8 mouse cellular contexts compared by ENCODE assay signal in genomic region chr6:139655399-139655798, GRCm38 (mm10).
DNase-seq lines count a peak whose midpoint lies in the region; ATAC-seq and TF ChIP-seq lines count a peak whose summit lies in the region.

No protein-coding gene starts in this region.

- H3K9ac ChIP-seq in embryonic facial prominence, embryonic 11.5 days (replicated peaks; ENCODE audit: low read length), result no peak overlapping the region
- H3K9ac ChIP-seq in liver, postnatal 0 days (replicated peaks), result no peak overlapping the region
- no peak overlapping the region for H3K9ac ChIP-seq in liver, embryonic 12.5 days

- no peak overlapping the region for H3K4me3 ChIP-seq in embryonic facial prominence, embryonic 11.5 days (ENCODE audit: low read depth, low read length)
- no peak overlapping the region for H3K4me3 ChIP-seq in embryonic facial prominence, embryonic 10.5 days
- H3K4me3 ChIP-seq in liver, postnatal 0 days (ENCODE audit: low read depth, low read length), result no peak overlapping the region
- H3K4me3 ChIP-seq in liver, embryonic 12.5 days, result no peak overlapping the region

- no peak for TF ChIP-seq EP300 in liver, postnatal 0 days (IDR thresholded peaks at IDR 0.05; ENCODE audit: low read depth)

- peak; percentile 67 for DNase-seq in embryonic facial prominence, embryonic 11.5 days (ENCODE audit: low spot score)
- DNase-seq in embryonic facial prominence, embryonic 10.5 days (ENCODE audit: low spot score), result no peak
- DNase-seq in liver, postnatal 0 days, result no peak
- peak; percentile 18 to 25 for DNase-seq in adrenal gland, postnatal 36 days
- peak; percentile 19 to 28 for DNase-seq in left cerebral cortex, postnatal 10 days (ENCODE audit: extremely low spot score in 1 of 2, low spot score in 2 of 2)
- DNase-seq in spleen, postnatal 14 days (ENCODE audit: low spot score in 2 of 2), result no peak

- peak; percentile 50 for TF ChIP-seq CTCF in liver, postnatal 0 days (IDR thresholded peaks at IDR 0.05; ENCODE audit: low read depth)

- H3K27ac ChIP-seq in embryonic facial prominence, embryonic 11.5 days (replicated peaks; ENCODE audit: low read depth, low read length), result no peak overlapping the region
- no peak overlapping the region for H3K27ac ChIP-seq in embryonic facial prominence, embryonic 10.5 days (replicated peaks)
- no peak overlapping the region for H3K27ac ChIP-seq in liver, postnatal 0 days (ENCODE audit: low read depth)
- H3K27ac ChIP-seq in liver, embryonic 12.5 days, result no peak overlapping the region

- no peak for ATAC-seq in embryonic facial prominence, embryonic 11.5 days (replicated peaks; ENCODE audit: insufficient number of reproducible peaks, low FRiP score, low TSS enrichment, low read depth)
- no peak for ATAC-seq in liver, postnatal 0 days
- no peak for ATAC-seq in liver, embryonic 12.5 days
- no peak for ATAC-seq in CD4-positive, CD25-positive, alpha-beta regulatory T cell, adult 4 months

- H3K27me3 ChIP-seq in embryonic facial prominence, embryonic 11.5 days (ENCODE audit: control insufficient read depth, insufficient read depth, low read length), result no peaks in the 10 kb centered on the region; the same call in 1 of the 2 replicates
- no peaks in the 10 kb centered on the region for H3K27me3 ChIP-seq in embryonic facial prominence, embryonic 10.5 days (replicated peaks; ENCODE audit: low read depth, poor library complexity, severe bottlenecking)
- H3K27me3 ChIP-seq in liver, postnatal 0 days (ENCODE audit: insufficient read depth, low read length), result no peaks in the 10 kb centered on the region
- H3K27me3 ChIP-seq in liver, embryonic 12.5 days (replicated peaks), result no peaks in the 10 kb centered on the region

- intact Hi-C loops in left cerebral cortex, postnatal 10 days (cut with DNase I), result no loop called here

- H3K4me2 ChIP-seq in embryonic facial prominence, embryonic 11.5 days (ENCODE audit: low read depth, low read length), result no peak overlapping the region
- no peak overlapping the region for H3K4me2 ChIP-seq in liver, postnatal 0 days (ENCODE audit: low read depth, low read length)
- H3K4me2 ChIP-seq in liver, embryonic 12.5 days, result no peak overlapping the region

- no peaks in the 10 kb centered on the region for H3K36me3 ChIP-seq in embryonic facial prominence, embryonic 11.5 days (replicated peaks; ENCODE audit: control insufficient read depth, insufficient read depth, low read depth, low read length)
- H3K36me3 ChIP-seq in embryonic facial prominence, embryonic 10.5 days (replicated peaks), result no peaks in the 10 kb centered on the region
- H3K36me3 ChIP-seq in liver, postnatal 0 days (replicated peaks; ENCODE audit: insufficient read depth, low read length), result peaks cover 4% of the 10 kb centered on the region; the same call in 1 of the 2 replicates
- H3K36me3 ChIP-seq in liver, embryonic 12.5 days, result no peaks in the 10 kb centered on the region

- 31% methylated on average over 4 of the region's 4 CpGs for WGBS in embryonic facial prominence, embryonic 11.5 days
- WGBS in embryonic facial prominence, embryonic 10.5 days, result 35% methylated on average over 4 of the region's 4 CpGs
- 32% methylated on average over 4 of the region's 4 CpGs for WGBS in liver, postnatal 0 days (ENCODE audit: insufficient replicate concordance)
- 27% methylated on average over 4 of the region's 4 CpGs for WGBS in liver, embryonic 12.5 days (ENCODE audit: insufficient replicate concordance)

- no peaks in the 10 kb centered on the region for H3K9me3 ChIP-seq in embryonic facial prominence, embryonic 11.5 days (replicated peaks; ENCODE audit: control insufficient read depth, low read length)
- 0 out of 2 replicates have a peak, but pooled peaks cover 4% of the 10 kb centered on the region for H3K9me3 ChIP-seq in embryonic facial prominence, embryonic 10.5 days
- H3K9me3 ChIP-seq in liver, postnatal 0 days (ENCODE audit: low read length), result peaks cover 3% of the 10 kb centered on the region; the same call in 1 of the 2 replicates
- H3K9me3 ChIP-seq in liver, embryonic 12.5 days (replicated peaks), result no peaks in the 10 kb centered on the region

- H3K4me1 ChIP-seq in embryonic facial prominence, embryonic 11.5 days (ENCODE audit: control insufficient read depth, insufficient read depth, low read length), result no peaks in the 10 kb centered on the region
- no peaks in the 10 kb centered on the region for H3K4me1 ChIP-seq in embryonic facial prominence, embryonic 10.5 days
- no peaks in the 10 kb centered on the region for H3K4me1 ChIP-seq in liver, postnatal 0 days (ENCODE audit: insufficient read depth)
- H3K4me1 ChIP-seq in liver, embryonic 12.5 days, result no peaks in the 10 kb centered on the region

Comparison
In these comparisons a context has a peak if more than half of its experiments do, and no peak if none do; other contexts are left out.
1. DNase-seq: peak in embryonic facial prominence, embryonic 11.5 days (single experiment), adrenal gland, postnatal 36 days (2 of 2) and left cerebral cortex, postnatal 10 days (2 of 2); none in embryonic facial prominence, embryonic 10.5 days (single experiment), liver, postnatal 0 days (single experiment) and spleen, postnatal 14 days (0 of 2).